Mouse (Mus musculus): ENCODE measurements around the gene Acer3. TPM values are rescaled to one million over a fixed set of nuclear protein-coding genes. Genes with fewer than 3 reads are reported as not detected.

The Acer3 gene
- total RNA-seq, 1 experiment = 26.2 TPM

DNA sequence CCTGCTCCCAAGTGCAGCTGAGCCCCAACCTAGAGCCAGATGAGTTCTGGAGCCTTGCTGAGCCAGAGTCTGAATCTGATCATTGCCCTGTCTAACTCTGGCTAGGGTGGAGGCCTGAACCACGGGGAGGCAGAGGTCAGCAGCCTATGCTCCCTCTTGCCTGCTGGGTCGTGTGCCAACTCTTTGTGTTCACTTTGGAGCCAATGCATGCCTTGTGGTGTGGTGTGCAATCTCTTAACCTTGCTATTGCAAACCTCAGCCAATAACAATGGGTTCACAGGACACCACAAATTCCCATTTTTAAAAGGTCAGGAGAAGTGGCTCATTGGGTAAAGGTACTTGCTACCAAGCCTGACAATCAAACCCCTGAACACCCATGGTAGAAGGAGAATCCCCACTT, 4.4 kb downstream of the Acer3 start:
- in situ Hi-C loops (cut with MboI; ENCODE audit: low sequenced_read_pairs in 2 of 2, unreplicated experiment in 2 of 2) = no loop called here
- no peak overlapping the region for H3K27ac ChIP-seq (ENCODE audit: insufficient read depth, low read depth, low read length, poor library complexity, severe bottlenecking)

DNA sequence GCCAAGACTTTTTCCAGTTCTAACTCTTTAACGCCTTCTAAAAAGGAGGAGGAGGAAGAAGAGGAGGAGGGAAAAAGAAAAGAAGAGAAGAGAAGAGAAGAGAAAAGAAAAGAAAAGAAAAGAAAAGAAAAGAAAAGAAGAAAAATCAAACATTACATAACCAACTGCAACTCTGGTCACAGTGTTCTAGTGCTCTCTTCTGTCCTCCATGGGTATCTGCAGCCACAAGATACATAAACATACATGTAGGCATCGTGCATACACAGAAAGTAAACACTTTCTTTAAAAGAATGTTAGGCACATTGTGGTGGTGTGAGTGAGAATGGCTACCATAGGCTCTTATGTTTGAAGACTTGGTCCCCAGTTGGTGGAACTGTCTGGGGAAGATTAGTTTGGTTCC, 5.9 kb downstream of the Acer3 start:
- in situ Hi-C loops (cut with MboI; ENCODE audit: low sequenced_read_pairs in 2 of 2, unreplicated experiment in 2 of 2) = no loop called here
- H3K9me3 ChIP-seq (ENCODE audit: control insufficient read depth, insufficient read depth, low read depth, low read length) = no peaks in the 10 kb centered on the region
- H3K4me3 ChIP-seq (ENCODE audit: insufficient read depth in 1 of 2, low read depth in 1 of 2, low read length in 2 of 2, poor library complexity in 1 of 2, severe bottlenecking in 1 of 2) = no peak overlapping the region
- DNase-seq (ENCODE audit: low read depth, low spot score) = no peak
- no peak overlapping the region for H3K27ac ChIP-seq (ENCODE audit: insufficient read depth, low read depth, low read length, poor library complexity, severe bottlenecking)
- H3K36me3 ChIP-seq (ENCODE audit: control insufficient read depth, insufficient read depth, low read length, poor library complexity, severe bottlenecking) = no peaks in the 10 kb centered on the region
- TF ChIP-seq CHD2 (IDR thresholded peaks at IDR 0.05; ENCODE audit: low read depth, low read length) (no peak), ZNF384 (IDR thresholded peaks at IDR 0.05; ENCODE audit: low read depth, low read length) (no peak), MAFK (IDR thresholded peaks at IDR 0.05; ENCODE audit: insufficient read depth, low read depth, low read length) (no peak), HCFC1 (IDR thresholded peaks at IDR 0.05; ENCODE audit: borderline replicate concordance, insufficient read depth, low read length) (no peak), ZC3H11A (IDR thresholded peaks at IDR 0.05; ENCODE audit: borderline replicate concordance, low read depth, low read length) (no peak)
- no peak overlapping the region for H3K9ac ChIP-seq (ENCODE audit: insufficient read depth, low read depth, low read length, poor library complexity, severe bottlenecking)
- H3K4me1 ChIP-seq (ENCODE audit: control insufficient read depth in 2 of 2, insufficient read depth in 2 of 2, low read length in 2 of 2, poor library complexity in 1 of 2) = no peaks in the 10 kb centered on the region

More for the DNA sequence above, 4.4 kb downstream of the Acer3 start:
- no peaks in the 10 kb centered on the region for H3K36me3 ChIP-seq (ENCODE audit: control insufficient read depth, insufficient read depth, low read length, poor library complexity, severe bottlenecking)
- DNase-seq (ENCODE audit: low read depth, low spot score) = no peak
- H3K4me3 ChIP-seq (ENCODE audit: insufficient read depth in 1 of 2, low read depth in 1 of 2, low read length in 2 of 2, poor library complexity in 1 of 2, severe bottlenecking in 1 of 2) = no peak overlapping the region
- H3K4me1 ChIP-seq (ENCODE audit: control insufficient read depth in 2 of 2, insufficient read depth in 2 of 2, low read length in 2 of 2, poor library complexity in 1 of 2) = no peaks in the 10 kb centered on the region
- TF ChIP-seq ZNF384 (IDR thresholded peaks at IDR 0.05; ENCODE audit: low read depth, low read length) = no peak
- TF ChIP-seq HCFC1 (IDR thresholded peaks at IDR 0.05; ENCODE audit: borderline replicate concordance, insufficient read depth, low read length) = no peak
- TF ChIP-seq MAFK (IDR thresholded peaks at IDR 0.05; ENCODE audit: insufficient read depth, low read depth, low read length) = no peak
- no peak for TF ChIP-seq ZC3H11A (IDR thresholded peaks at IDR 0.05; ENCODE audit: borderline replicate concordance, low read depth, low read length)
- H3K9me3 ChIP-seq (ENCODE audit: control insufficient read depth, insufficient read depth, low read depth, low read length) = no peaks in the 10 kb centered on the region
- no peak overlapping the region for H3K9ac ChIP-seq (ENCODE audit: insufficient read depth, low read depth, low read length, poor library complexity, severe bottlenecking)

DNA sequence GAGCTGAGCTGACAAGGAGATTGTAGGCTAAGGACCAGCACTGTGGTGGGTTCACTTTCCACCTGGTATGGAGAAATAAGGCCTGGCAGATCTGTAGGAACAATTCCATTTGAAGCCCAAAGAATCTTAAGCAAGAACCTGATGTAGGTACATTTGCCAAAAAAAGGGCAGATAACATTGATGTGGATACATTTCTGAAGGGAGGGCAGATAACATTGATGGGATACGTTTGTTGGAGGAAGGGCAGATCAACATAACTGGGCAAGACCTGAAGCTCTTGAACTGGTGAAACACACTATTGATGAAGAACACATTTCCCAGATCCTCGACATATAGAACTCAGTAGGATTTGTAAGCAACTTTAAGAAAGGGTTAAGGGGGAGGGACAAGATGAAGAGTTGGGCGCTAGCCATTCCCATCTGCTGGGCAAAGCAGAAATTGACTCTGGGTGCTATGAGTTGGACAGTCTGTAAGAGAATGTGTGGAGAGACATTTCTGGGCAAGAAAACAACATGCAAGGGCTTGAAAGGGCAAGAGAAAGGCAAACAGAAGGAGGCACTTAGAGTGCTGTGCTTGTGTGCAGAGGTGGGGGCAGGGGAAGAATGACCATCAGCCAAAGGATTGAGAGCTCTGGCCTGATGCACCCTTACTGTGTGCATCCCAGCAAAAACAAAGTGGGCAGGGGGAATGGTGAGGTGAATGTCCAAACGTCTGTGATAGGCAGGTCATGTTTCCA, 8.7 kb downstream of the Acer3 start:
- H3K9ac ChIP-seq (ENCODE audit: insufficient read depth, low read depth, low read length, poor library complexity, severe bottlenecking) = no peak overlapping the region
- in situ Hi-C loops (cut with MboI; ENCODE audit: low sequenced_read_pairs in 2 of 2, unreplicated experiment in 2 of 2) = no loop called here
- H3K9me3 ChIP-seq (ENCODE audit: control insufficient read depth, insufficient read depth, low read depth, low read length) = no peaks in the 10 kb centered on the region
- DNase-seq (ENCODE audit: low read depth, low spot score) = no peak
- TF ChIP-seq MAFK (IDR thresholded peaks at IDR 0.05; ENCODE audit: insufficient read depth, low read depth, low read length) = no peak
- no peak for TF ChIP-seq ZNF384 (IDR thresholded peaks at IDR 0.05; ENCODE audit: low read depth, low read length)
- TF ChIP-seq CHD2 (IDR thresholded peaks at IDR 0.05; ENCODE audit: low read depth, low read length) = no peak
- no peak for TF ChIP-seq HCFC1 (IDR thresholded peaks at IDR 0.05; ENCODE audit: borderline replicate concordance, insufficient read depth, low read length)
- TF ChIP-seq ZC3H11A (IDR thresholded peaks at IDR 0.05; ENCODE audit: borderline replicate concordance, low read depth, low read length) = no peak
- H3K36me3 ChIP-seq (ENCODE audit: control insufficient read depth, insufficient read depth, low read length, poor library complexity, severe bottlenecking) = no peaks in the 10 kb centered on the region
- no peak overlapping the region for H3K4me3 ChIP-seq (ENCODE audit: insufficient read depth in 1 of 2, low read depth in 1 of 2, low read length in 2 of 2, poor library complexity in 1 of 2, severe bottlenecking in 1 of 2)
- H3K27ac ChIP-seq (ENCODE audit: insufficient read depth, low read depth, low read length, poor library complexity, severe bottlenecking) = no peak overlapping the region
- peaks cover 0 to 2% of the 10 kb centered on the region in 2 experiments; a peak in 1 of 4 replicates for H3K4me1 ChIP-seq (ENCODE audit: control insufficient read depth in 2 of 2, insufficient read depth in 2 of 2, low read length in 2 of 2, poor library complexity in 1 of 2)

DNA sequence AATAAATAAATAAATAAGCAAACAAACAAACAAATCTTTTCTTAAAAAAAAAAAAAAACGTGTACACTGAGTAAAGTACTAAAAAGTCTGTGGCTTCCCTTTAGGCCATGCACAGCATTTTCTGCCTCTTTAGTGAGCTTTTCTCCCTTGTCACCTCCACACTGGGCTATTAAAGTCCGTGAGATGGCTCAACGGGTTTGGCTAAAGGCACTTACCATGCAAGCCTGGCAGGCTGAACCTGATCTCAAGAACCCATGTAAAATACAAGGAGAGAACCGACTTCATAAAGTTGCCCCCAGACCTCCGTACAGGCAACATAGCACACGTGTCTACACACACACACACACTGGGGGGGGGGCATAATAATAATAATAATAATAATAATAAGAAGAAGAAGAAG, 10.7 kb downstream of the Acer3 start:
- Histone ChIP-seq H3K4me1 (ENCODE audit: control insufficient read depth in 2 of 2, insufficient read depth in 2 of 2, low read length in 2 of 2, poor library complexity in 1 of 2) (peaks cover 0 to 2% of the 10 kb centered on the region in 2 experiments; a peak in 1 of 4 replicates), H3K36me3 (ENCODE audit: control insufficient read depth, insufficient read depth, low read length, poor library complexity, severe bottlenecking) (no peaks in the 10 kb centered on the region), H3K9me3 (ENCODE audit: control insufficient read depth, insufficient read depth, low read depth, low read length) (no peaks in the 10 kb centered on the region), H3K9ac (ENCODE audit: insufficient read depth, low read depth, low read length, poor library complexity, severe bottlenecking) (no peak overlapping the region), H3K4me3 (ENCODE audit: insufficient read depth in 1 of 2, low read depth in 1 of 2, low read length in 2 of 2, poor library complexity in 1 of 2, severe bottlenecking in 1 of 2) (no peak overlapping the region), H3K27ac (ENCODE audit: insufficient read depth, low read depth, low read length, poor library complexity, severe bottlenecking) (no peak overlapping the region)
- DNase-seq (ENCODE audit: low read depth, low spot score) = no peak
- in situ Hi-C loops (cut with MboI; ENCODE audit: low sequenced_read_pairs in 2 of 2, unreplicated experiment in 2 of 2) = no loop called here
- TF ChIP-seq CHD2 (IDR thresholded peaks at IDR 0.05; ENCODE audit: low read depth, low read length) (no peak), HCFC1 (IDR thresholded peaks at IDR 0.05; ENCODE audit: borderline replicate concordance, insufficient read depth, low read length) (no peak), MAFK (IDR thresholded peaks at IDR 0.05; ENCODE audit: insufficient read depth, low read depth, low read length) (no peak)

All from ES-E14 (cell line).